Mouse (Mus musculus) liver, adult 2 months (tissue): ENCODE measurements at regions not wholly inside any gene's neighbourhood (a gene's known extent, or its start where the extent isn't known, plus 50 kb on each side); places are given as distances from the start of the nearest gene placed in this dataset.

Experiments used
- CTCF ChIP-seq: fragments of 200-500 bp; IDR thresholded peaks from 2 replicates; pipeline ENCODE4 v1.5.1; 2011; ENCODE audit warnings: low read depth, low read length, control low read depth
- POLR2A ChIP-seq: fragments of 200-500 bp; IDR thresholded peaks from 2 replicates; pipeline ENCODE4 v1.6.1; 2011; ENCODE audit warnings: low read length, control low read depth; ENCODE audit not compliant: insufficient read depth; ENCODE audit errors: extremely low read depth

GRCm38 (mm10) chr7:130048106-130048772 lies 456.6 kb downstream of the Wdr11 start:
- TF ChIP-seq POLR2A: no peak
- TF ChIP-seq CTCF: no peak
